Mouse (Mus musculus): ENCODE data around the gene Plekha6. TPM values are rescaled to one million over a fixed set of nuclear protein-coding genes. Genes with fewer than 3 reads are reported as not detected.
"Not testable (repeated sequence)": the region's sequence is repeated elsewhere in the genome, so short reads cannot be mapped to it uniquely, and the experiment has no call there.

Gene Plekha6
- polyA plus RNA-seq, 2 experiments: 4.2 to 6.6 TPM

- Histone ChIP-seq H3K4me3 (replicated peaks; ENCODE audit: low read length) (peak overlapping the region; percentile 31), H3K36me3 (ENCODE audit: control insufficient read depth, insufficient read depth, low read length) (no peaks in the 10 kb centered on the region), H3K4me1 (ENCODE audit: control insufficient read depth, insufficient read depth, low read length) (no peaks in the 10 kb centered on the region; the same call in none of the 2 replicates), H3K9me3 (ENCODE audit: control insufficient read depth, low read length) (no peaks in the 10 kb centered on the region), H3K27ac (replicated peaks; ENCODE audit: low read depth, low read length) (no peak overlapping the region), H3K9ac (ENCODE audit: low read depth, low read length, severe bottlenecking) (0 out of 2 replicates have a peak overlapping the region, but pooled peaks have one; percentile 36), H3K27me3 (ENCODE audit: control insufficient read depth, insufficient read depth, low read length) (peaks cover 26% of the 10 kb centered on the region; the same call in 1 of the 2 replicates), H3K4me2 (replicated peaks; ENCODE audit: low read depth, low read length, severe bottlenecking) (peak overlapping the region; percentile 52)
- WGBS: 24% methylated on average over 7 of the region's 7 CpGs
- no peak for TF ChIP-seq POLR2A (IDR thresholded peaks at IDR 0.05; ENCODE audit: borderline replicate concordance, extremely low read depth, insufficient read depth, insufficient read length)
- no peak for DNase-seq (ENCODE audit: low spot score)
- ATAC-seq (ENCODE audit: low FRiP score, low read depth): no peak
Observed at GRCm38 (mm10) chr1:133329638-133329964, 165.6 kb downstream of the Plekha6 start.

GRCm38 (mm10) chr1:133331142-133331541 lies 167.1 kb downstream of the Plekha6 start:
- ATAC-seq (ENCODE audit: low FRiP score, low read depth) (no peak), DNase-seq (ENCODE audit: low spot score) (no peak)
- Histone ChIP-seq H3K27ac (replicated peaks; ENCODE audit: low read depth, low read length) (no peak overlapping the region), H3K4me1 (ENCODE audit: control insufficient read depth, insufficient read depth, low read length) (no peaks in the 10 kb centered on the region; the same call in none of the 2 replicates), H3K4me2 (replicated peaks; ENCODE audit: low read depth, low read length, severe bottlenecking) (no peak overlapping the region), H3K36me3 (ENCODE audit: control insufficient read depth, insufficient read depth, low read length) (no peaks in the 10 kb centered on the region), H3K4me3 (replicated peaks; ENCODE audit: low read length) (no peak overlapping the region), H3K9me3 (ENCODE audit: control insufficient read depth, low read length) (no peaks in the 10 kb centered on the region), H3K27me3 (ENCODE audit: control insufficient read depth, insufficient read depth, low read length) (peaks cover 26% of the 10 kb centered on the region; the same call in 1 of the 2 replicates), H3K9ac (ENCODE audit: low read depth, low read length, severe bottlenecking) (no peak overlapping the region)
- WGBS: 81% methylated on average over 3 of the region's 3 CpGs
- TF ChIP-seq POLR2A (IDR thresholded peaks at IDR 0.05; ENCODE audit: borderline replicate concordance, extremely low read depth, insufficient read depth, insufficient read length): no peak

GRCm38 (mm10) chr1:133332656-133333430 lies 168.8 kb downstream of the Plekha6 start:
- Histone ChIP-seq H3K4me3 (replicated peaks; ENCODE audit: low read length) (no peak overlapping the region), H3K4me2 (replicated peaks; ENCODE audit: low read depth, low read length, severe bottlenecking) (no peak overlapping the region), H3K36me3 (ENCODE audit: control insufficient read depth, insufficient read depth, low read length) (no peaks in the 10 kb centered on the region), H3K27me3 (ENCODE audit: control insufficient read depth, insufficient read depth, low read length) (peaks cover 26% of the 10 kb centered on the region; the same call in 1 of the 2 replicates), H3K4me1 (ENCODE audit: control insufficient read depth, insufficient read depth, low read length) (no peaks in the 10 kb centered on the region; the same call in none of the 2 replicates), H3K9ac (ENCODE audit: low read depth, low read length, severe bottlenecking) (no peak overlapping the region), H3K9me3 (ENCODE audit: control insufficient read depth, low read length) (no peaks in the 10 kb centered on the region), H3K27ac (replicated peaks; ENCODE audit: low read depth, low read length) (no peak overlapping the region)
- no peak for TF ChIP-seq POLR2A (IDR thresholded peaks at IDR 0.05; ENCODE audit: borderline replicate concordance, extremely low read depth, insufficient read depth, insufficient read length)
- 92% methylated on average over 11 of the region's 11 CpGs for WGBS
- ATAC-seq (ENCODE audit: low FRiP score, low read depth) (no peak), DNase-seq (ENCODE audit: low spot score) (no peak)

- H3K4me1 ChIP-seq (ENCODE audit: control insufficient read depth, insufficient read depth, low read length): no peaks in the 10 kb centered on the region; the same call in none of the 2 replicates
- H3K4me2 ChIP-seq (replicated peaks; ENCODE audit: low read depth, low read length, severe bottlenecking): no peak overlapping the region
- no peak for ATAC-seq (ENCODE audit: low FRiP score, low read depth)
- WGBS: 78% methylated on average over 6 of the region's 6 CpGs
- H3K36me3 ChIP-seq (ENCODE audit: control insufficient read depth, insufficient read depth, low read length): no peaks in the 10 kb centered on the region
- H3K9me3 ChIP-seq (ENCODE audit: control insufficient read depth, low read length): no peaks in the 10 kb centered on the region
- H3K27ac ChIP-seq (replicated peaks; ENCODE audit: low read depth, low read length): no peak overlapping the region
- no peak for DNase-seq (ENCODE audit: low spot score)
- TF ChIP-seq POLR2A (IDR thresholded peaks at IDR 0.05; ENCODE audit: borderline replicate concordance, extremely low read depth, insufficient read depth, insufficient read length): no peak
- no peak overlapping the region for H3K4me3 ChIP-seq (replicated peaks; ENCODE audit: low read length)
- peaks cover 15% of the 10 kb centered on the region; the same call in 1 of the 2 replicates for H3K27me3 ChIP-seq (ENCODE audit: control insufficient read depth, insufficient read depth, low read length)
- H3K9ac ChIP-seq (ENCODE audit: low read depth, low read length, severe bottlenecking): no peak overlapping the region
Observed at GRCm38 (mm10) chr1:133333937-133334336, 169.9 kb downstream of the Plekha6 start.

- not testable (repeated sequence) for H3K4me1 ChIP-seq (ENCODE audit: control insufficient read depth, insufficient read depth, low read length); ATAC-seq (ENCODE audit: low FRiP score, low read depth); H3K27ac ChIP-seq (replicated peaks; ENCODE audit: low read depth, low read length); H3K4me3 ChIP-seq (replicated peaks; ENCODE audit: low read length); H3K9me3 ChIP-seq (ENCODE audit: control insufficient read depth, low read length); H3K27me3 ChIP-seq (ENCODE audit: control insufficient read depth, insufficient read depth, low read length); DNase-seq (ENCODE audit: low spot score); H3K4me2 ChIP-seq (replicated peaks; ENCODE audit: low read depth, low read length, severe bottlenecking); H3K36me3 ChIP-seq (ENCODE audit: control insufficient read depth, insufficient read depth, low read length); H3K9ac ChIP-seq (ENCODE audit: low read depth, low read length, severe bottlenecking)
- 68% methylated on average over 1 of the region's 1 CpGs for WGBS
Observed at GRCm38 (mm10) chr1:133340403-133340802, 176.4 kb downstream of the Plekha6 start.

Data from limb, embryonic 14.5 days (tissue).